Mouse (Mus musculus): ENCODE data around the gene P2rx3. TPM values are rescaled to one million over a fixed set of nuclear protein-coding genes. Genes with fewer than 3 reads are reported as not detected.

P2rx3 gene
- polyA plus RNA-seq, 1 experiment from 2014 or later, result 7.1 TPM

DNA sequence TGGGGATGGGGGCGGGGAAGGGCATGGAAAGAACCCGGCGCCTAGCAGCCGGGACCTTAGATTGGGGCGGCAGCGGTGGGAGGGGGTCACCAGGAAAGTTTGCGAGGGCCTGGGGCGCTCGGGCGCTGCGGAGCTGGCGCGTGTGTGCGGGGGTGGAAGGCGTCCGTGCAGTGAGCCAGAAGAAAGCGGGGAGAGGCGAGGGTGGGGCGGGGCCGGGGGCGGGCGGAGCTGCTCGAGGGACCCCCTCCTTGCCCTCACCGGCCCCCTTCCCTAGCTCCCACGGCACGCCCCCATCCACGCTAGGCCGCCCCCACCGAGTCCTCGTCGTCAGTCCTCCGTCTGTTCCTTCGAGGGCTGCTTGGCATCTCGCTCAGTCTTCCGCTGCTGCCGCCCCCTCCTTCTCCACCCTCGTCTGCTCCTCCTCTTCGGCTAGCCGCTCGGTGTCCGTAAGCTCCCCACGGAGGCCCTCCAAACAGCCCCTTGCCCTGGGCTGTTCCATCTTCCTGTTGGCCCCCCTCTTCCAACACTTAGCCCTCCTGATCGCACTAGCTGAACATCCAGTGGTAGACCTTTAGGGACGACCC lies 11.0 kb upstream of the P2rx3 start:
- peak; percentile 75 for DNase-seq (ENCODE audit: low spot score)
- H3K27me3 ChIP-seq (ENCODE audit: control insufficient read depth, insufficient read depth, low read length), result no peaks in the 10 kb centered on the region
- under 1% methylated on average over 27 of the region's 44 CpGs for WGBS
- peak; percentile 77 for ATAC-seq (ENCODE audit: low FRiP score)
- H3K27ac ChIP-seq (ENCODE audit: low read depth, low read length), result peak overlapping the region; percentile 90
- H3K4me2 ChIP-seq (replicated peaks; ENCODE audit: low read depth, low read length), result peak overlapping the region; percentile 69
- H3K9me3 ChIP-seq (ENCODE audit: control insufficient read depth, low read length), result no peaks in the 10 kb centered on the region
- peaks cover 13% of the 10 kb centered on the region; the same call in 1 of the 2 replicates for H3K36me3 ChIP-seq (ENCODE audit: control insufficient read depth, insufficient read depth, low read length)
- peak overlapping the region; percentile 68 for H3K9ac ChIP-seq (ENCODE audit: low read depth, low read length)
- peak overlapping the region; percentile 70 for H3K4me3 ChIP-seq (ENCODE audit: low read depth, low read length)
- peaks cover 6% of the 10 kb centered on the region; the same call in 1 of the 2 replicates for H3K4me1 ChIP-seq (replicated peaks; ENCODE audit: control insufficient read depth, insufficient read depth, low read length)

DNA sequence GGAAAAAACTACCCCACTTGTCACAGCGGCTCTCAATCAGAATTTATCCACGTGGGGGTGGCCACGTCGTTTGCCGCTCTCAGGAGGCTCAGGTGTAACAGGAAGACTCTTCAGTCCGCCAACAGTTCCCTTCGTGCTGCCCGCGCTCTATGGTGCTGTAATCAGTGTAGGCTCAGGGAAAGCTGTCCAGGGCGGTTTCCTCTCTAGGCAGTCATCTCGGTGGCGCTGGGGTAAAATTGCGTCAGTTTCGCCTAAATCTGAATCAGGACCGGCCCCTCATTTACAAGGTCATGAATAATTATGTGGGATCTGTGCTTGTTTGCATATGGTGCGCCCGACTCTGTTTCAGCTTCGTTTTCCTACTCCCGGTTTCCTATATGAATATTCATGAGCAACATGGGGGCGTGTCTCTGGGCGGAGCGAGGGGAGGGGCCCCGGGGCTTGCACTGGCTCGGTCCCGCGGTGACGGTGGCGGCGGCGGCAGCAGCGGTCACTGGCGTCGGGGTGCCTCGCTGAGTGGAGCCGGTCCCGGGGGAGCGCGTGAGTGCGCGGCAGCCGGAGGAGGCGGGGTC lies 10.4 kb upstream of the P2rx3 start, which contains the start of gene Tnks1bp1:
TSS of gene Tnks1bp1 (plus strand) at position 427 of the 572 bp plus-strand sequence.
- DNase-seq (ENCODE audit: low spot score) (peak; percentile 94), ATAC-seq (ENCODE audit: low FRiP score) (peak; percentile 86)
- H3K9me3 ChIP-seq (ENCODE audit: control insufficient read depth, low read length), result no peaks in the 10 kb centered on the region
- peaks cover 17% of the 10 kb centered on the region for H3K36me3 ChIP-seq (ENCODE audit: control insufficient read depth, insufficient read depth, low read length)
- H3K4me3 ChIP-seq (ENCODE audit: low read depth, low read length), result peak within 1 kb of the TSS; percentile 70
- no peaks in the 10 kb centered on the region for H3K27me3 ChIP-seq (ENCODE audit: control insufficient read depth, insufficient read depth, low read length)
- H3K4me1 ChIP-seq (replicated peaks; ENCODE audit: control insufficient read depth, insufficient read depth, low read length), result peaks cover 6% of the 10 kb centered on the region; the same call in 1 of the 2 replicates
- H3K27ac ChIP-seq (ENCODE audit: low read depth, low read length), result peak within 1 kb of the TSS; percentile 90
- under 1% methylated on average over 42 of the region's 42 CpGs for WGBS
- H3K4me2 ChIP-seq (replicated peaks; ENCODE audit: low read depth, low read length), result peak within 1 kb of the TSS; percentile 69
- peak within 1 kb of the TSS; percentile 68 for H3K9ac ChIP-seq (ENCODE audit: low read depth, low read length)

DNA sequence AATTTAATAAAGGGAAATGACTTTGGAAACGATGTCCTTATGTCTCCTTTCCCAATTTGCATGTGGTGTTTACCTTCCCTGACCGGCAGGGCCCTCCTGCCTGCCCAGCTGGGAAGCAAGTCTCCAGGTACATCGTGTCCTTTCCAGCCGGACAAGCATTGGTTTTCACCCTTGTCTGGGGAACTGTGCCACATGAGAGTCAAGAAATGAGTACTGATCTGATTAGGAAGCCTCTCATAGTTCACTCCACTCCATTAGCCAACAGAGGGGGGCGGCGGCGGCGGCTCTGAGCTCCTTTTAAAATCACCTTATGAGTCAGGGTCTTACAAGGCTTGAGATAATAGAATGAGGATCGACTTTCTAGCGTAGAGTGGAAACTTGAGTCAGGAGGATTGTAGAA lies 9.8 kb upstream of the P2rx3 start:
- 58% methylated on average over 10 of the region's 10 CpGs for WGBS
- Histone ChIP-seq H3K4me2 (replicated peaks; ENCODE audit: low read depth, low read length) (peak overlapping the region; percentile 69), H3K9ac (ENCODE audit: low read depth, low read length) (no peak overlapping the region; the same call in 1 of the 2 replicates), H3K4me1 (replicated peaks; ENCODE audit: control insufficient read depth, insufficient read depth, low read length) (peaks cover 6% of the 10 kb centered on the region; the same call in 1 of the 2 replicates), H3K27me3 (ENCODE audit: control insufficient read depth, insufficient read depth, low read length) (no peaks in the 10 kb centered on the region), H3K36me3 (ENCODE audit: control insufficient read depth, insufficient read depth, low read length) (peaks cover 21% of the 10 kb centered on the region), H3K4me3 (ENCODE audit: low read depth, low read length) (peak overlapping the region; percentile 70), H3K9me3 (ENCODE audit: control insufficient read depth, low read length) (no peaks in the 10 kb centered on the region), H3K27ac (ENCODE audit: low read depth, low read length) (peak overlapping the region; percentile 90; the same call in 1 of the 2 replicates)
- DNase-seq (ENCODE audit: low spot score) (peak; percentile 10), ATAC-seq (ENCODE audit: low FRiP score) (no peak)

DNA sequence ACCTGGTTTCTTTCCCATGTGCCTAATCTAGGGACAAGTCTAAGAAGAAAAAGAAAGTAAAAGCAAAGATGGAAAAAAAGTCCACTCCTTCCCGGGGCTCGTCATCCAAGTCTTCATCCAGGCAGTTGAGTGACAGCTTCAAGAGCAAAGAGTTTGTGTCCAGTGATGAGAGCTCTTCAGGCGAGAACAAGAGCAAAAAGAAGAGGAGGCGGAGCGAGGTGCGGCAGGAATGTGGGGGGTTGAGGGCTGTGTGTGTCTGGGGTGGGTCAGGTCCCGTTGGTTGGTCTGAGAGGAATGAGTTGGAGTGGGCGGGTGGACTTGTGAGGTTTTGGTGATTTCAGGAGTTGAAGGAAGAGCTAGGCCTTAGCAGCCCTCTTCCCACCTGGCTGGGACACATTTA lies 9.0 kb upstream of the P2rx3 start:
- Histone ChIP-seq H3K4me2 (replicated peaks; ENCODE audit: low read depth, low read length) (no peak overlapping the region), H3K27ac (ENCODE audit: low read depth, low read length) (no peak overlapping the region), H3K9ac (ENCODE audit: low read depth, low read length) (no peak overlapping the region), H3K4me3 (ENCODE audit: low read depth, low read length) (no peak overlapping the region), H3K9me3 (ENCODE audit: control insufficient read depth, low read length) (no peaks in the 10 kb centered on the region), H3K27me3 (ENCODE audit: control insufficient read depth, insufficient read depth, low read length) (no peaks in the 10 kb centered on the region), H3K36me3 (ENCODE audit: control insufficient read depth, insufficient read depth, low read length) (peaks cover 26% of the 10 kb centered on the region), H3K4me1 (replicated peaks; ENCODE audit: control insufficient read depth, insufficient read depth, low read length) (peaks cover 6% of the 10 kb centered on the region; the same call in 1 of the 2 replicates)
- no peak for DNase-seq (ENCODE audit: low spot score)
- 81% methylated on average over 8 of the region's 8 CpGs for whole genome bisulfite sequencing
- ATAC-seq (ENCODE audit: low FRiP score), result no peak

DNA sequence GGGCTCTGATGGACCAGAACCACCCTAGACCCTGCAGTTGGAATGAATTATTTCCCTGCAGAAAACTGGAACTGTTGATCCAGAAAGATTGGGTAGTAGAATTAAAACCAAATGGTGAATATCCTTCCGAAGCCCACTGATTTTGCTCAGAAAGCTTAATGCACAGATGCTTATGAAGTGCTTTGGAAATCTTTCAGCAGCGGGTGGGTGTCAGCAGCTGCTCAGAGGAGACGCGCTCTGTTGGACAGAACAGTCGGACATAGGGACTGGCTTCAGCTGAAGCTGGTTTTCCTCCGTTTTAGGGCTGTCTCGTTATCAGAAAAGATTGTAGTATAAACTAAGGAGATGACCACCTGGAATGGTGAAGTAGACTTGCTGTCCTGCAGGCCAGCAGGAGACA lies 6.4 kb upstream of the P2rx3 start:
- no peaks in the 10 kb centered on the region for H3K27me3 ChIP-seq (ENCODE audit: control insufficient read depth, insufficient read depth, low read length)
- H3K9ac ChIP-seq (ENCODE audit: low read depth, low read length), result no peak overlapping the region
- H3K4me3 ChIP-seq (ENCODE audit: low read depth, low read length), result no peak overlapping the region
- no peak overlapping the region for H3K4me2 ChIP-seq (replicated peaks; ENCODE audit: low read depth, low read length)
- no peaks in the 10 kb centered on the region for H3K9me3 ChIP-seq (ENCODE audit: control insufficient read depth, low read length)
- H3K27ac ChIP-seq (ENCODE audit: low read depth, low read length), result no peak overlapping the region
- ATAC-seq (ENCODE audit: low FRiP score), result no peak
- no peaks in the 10 kb centered on the region for H3K4me1 ChIP-seq (replicated peaks; ENCODE audit: control insufficient read depth, insufficient read depth, low read length)
- H3K36me3 ChIP-seq (ENCODE audit: control insufficient read depth, insufficient read depth, low read length), result peaks cover 42% of the 10 kb centered on the region
- no peak for DNase-seq (ENCODE audit: low spot score)
- WGBS, result 93% methylated on average over 7 of the region's 7 CpGs

DNA sequence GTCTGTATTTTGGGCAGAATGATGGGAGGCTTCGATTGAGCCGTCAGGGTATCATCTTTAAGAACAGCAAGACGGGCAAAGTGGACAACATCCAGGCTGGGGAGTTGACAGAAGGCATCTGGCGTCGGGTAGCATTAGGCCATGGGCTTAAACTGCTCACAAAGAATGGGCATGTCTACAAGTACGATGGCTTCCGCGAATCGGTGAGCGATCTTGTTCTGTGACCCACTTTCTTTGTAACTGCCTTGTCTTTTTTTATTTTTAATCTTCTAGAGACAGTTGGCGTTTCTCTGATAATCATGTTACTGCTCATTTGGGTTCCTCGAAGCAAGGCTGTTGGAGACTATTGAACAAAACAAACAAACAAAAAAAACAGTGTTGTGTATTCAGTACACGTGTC lies 1.1 kb upstream of the P2rx3 start:
- H3K4me1 ChIP-seq (replicated peaks; ENCODE audit: control insufficient read depth, insufficient read depth, low read length), result 0 out of 2 replicates have a peak, but pooled peaks cover 2% of the 10 kb centered on the region
- no peaks in the 10 kb centered on the region for H3K9me3 ChIP-seq (ENCODE audit: control insufficient read depth, low read length)
- DNase-seq (ENCODE audit: low spot score), result no peak
- no peak for ATAC-seq (ENCODE audit: low FRiP score)
- no peak overlapping the region for H3K27ac ChIP-seq (ENCODE audit: low read depth, low read length)
- peak overlapping the region; percentile 81 for H3K4me2 ChIP-seq (replicated peaks; ENCODE audit: low read depth, low read length)
- H3K27me3 ChIP-seq (ENCODE audit: control insufficient read depth, insufficient read depth, low read length), result no peaks in the 10 kb centered on the region
- peak overlapping the region; percentile 73 for H3K4me3 ChIP-seq (ENCODE audit: low read depth, low read length)
- WGBS, result 87% methylated on average over 13 of the region's 13 CpGs
- H3K9ac ChIP-seq (ENCODE audit: low read depth, low read length), result peak overlapping the region; percentile 96
- peaks cover 30% of the 10 kb centered on the region for H3K36me3 ChIP-seq (ENCODE audit: control insufficient read depth, insufficient read depth, low read length)

DNA sequence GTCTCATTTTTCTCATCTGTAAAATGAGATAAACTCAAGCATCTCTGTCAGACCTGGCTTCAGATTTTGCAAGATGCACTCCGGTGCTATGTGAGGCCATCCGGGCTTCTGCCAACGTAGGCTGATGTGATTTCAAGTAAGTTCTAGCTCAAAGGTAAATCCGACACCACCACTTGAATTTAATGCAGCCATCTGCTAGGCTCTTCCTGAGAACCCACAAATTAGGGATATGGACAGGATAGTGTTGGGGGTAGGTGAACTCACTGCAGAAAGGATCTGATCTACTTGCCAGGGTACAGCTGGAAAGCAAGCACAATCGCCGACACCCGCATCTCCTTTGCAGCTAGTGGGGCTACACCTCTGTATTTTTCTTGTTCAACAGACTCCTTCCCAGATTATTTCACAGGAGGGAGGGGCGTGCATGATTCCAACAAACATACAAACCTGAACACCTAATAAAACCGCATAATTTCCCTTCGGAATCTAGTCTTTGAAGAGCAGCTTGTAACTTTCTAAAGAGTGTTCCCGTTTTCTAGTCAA lies 685 bp downstream of the P2rx3 start:
- peaks cover 18% of the 10 kb centered on the region for H3K36me3 ChIP-seq (ENCODE audit: control insufficient read depth, insufficient read depth, low read length)
- H3K4me2 ChIP-seq (replicated peaks; ENCODE audit: low read depth, low read length), result peak overlapping the region; percentile 49
- no peak for DNase-seq (ENCODE audit: low spot score)
- no peaks in the 10 kb centered on the region for H3K27me3 ChIP-seq (ENCODE audit: control insufficient read depth, insufficient read depth, low read length)
- no peaks in the 10 kb centered on the region for H3K9me3 ChIP-seq (ENCODE audit: control insufficient read depth, low read length)
- 11% methylated on average over 11 of the region's 11 CpGs for WGBS
- H3K4me3 ChIP-seq (ENCODE audit: low read depth, low read length), result peak overlapping the region; percentile 73
- peak overlapping the region; percentile 96 for H3K9ac ChIP-seq (ENCODE audit: low read depth, low read length)
- H3K4me1 ChIP-seq (replicated peaks; ENCODE audit: control insufficient read depth, insufficient read depth, low read length), result 0 out of 2 replicates have a peak, but pooled peaks cover 2% of the 10 kb centered on the region
- peak; percentile 38 for ATAC-seq (ENCODE audit: low FRiP score)
- H3K27ac ChIP-seq (ENCODE audit: low read depth, low read length), result 0 out of 2 replicates have a peak overlapping the region, but pooled peaks have one; percentile 77

DNA sequence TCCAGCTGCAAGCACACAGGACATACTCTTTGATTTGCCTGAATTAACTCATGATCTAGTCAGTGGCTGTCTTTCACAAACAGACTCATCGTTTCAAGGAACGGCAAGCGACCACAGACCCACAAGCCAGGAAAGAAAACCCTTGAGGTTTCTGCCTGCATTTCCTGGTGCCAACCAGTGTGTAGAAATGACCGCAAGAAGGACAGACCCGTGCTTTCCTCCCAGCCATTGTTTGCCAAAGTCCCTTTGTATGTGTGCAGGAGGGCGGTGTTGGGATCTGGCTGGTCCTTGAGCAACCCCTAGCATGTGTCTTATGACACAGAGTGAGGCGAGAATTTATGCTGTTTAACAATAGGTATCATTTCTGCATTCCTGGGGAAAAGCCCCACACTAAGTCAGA lies 3.1 kb downstream of the P2rx3 start:
- no peaks in the 10 kb centered on the region for H3K9me3 ChIP-seq (ENCODE audit: control insufficient read depth, low read length)
- ATAC-seq (ENCODE audit: low FRiP score), result no peak
- WGBS, result 84% methylated on average over 7 of the region's 7 CpGs
- H3K4me1 ChIP-seq (replicated peaks; ENCODE audit: control insufficient read depth, insufficient read depth, low read length), result 0 out of 2 replicates have a peak, but pooled peaks cover 2% of the 10 kb centered on the region
- H3K4me2 ChIP-seq (replicated peaks; ENCODE audit: low read depth, low read length), result no peak overlapping the region
- H3K36me3 ChIP-seq (ENCODE audit: control insufficient read depth, insufficient read depth, low read length), result no peaks in the 10 kb centered on the region
- H3K4me3 ChIP-seq (ENCODE audit: low read depth, low read length), result no peak overlapping the region
- H3K27ac ChIP-seq (ENCODE audit: low read depth, low read length), result no peak overlapping the region
- no peak overlapping the region for H3K9ac ChIP-seq (ENCODE audit: low read depth, low read length)
- H3K27me3 ChIP-seq (ENCODE audit: control insufficient read depth, insufficient read depth, low read length), result no peaks in the 10 kb centered on the region
- no peak for DNase-seq (ENCODE audit: low spot score)
